Mouse (Mus musculus): ENCODE measurements around the gene Edn2. TPM values are rescaled to one million over a fixed set of nuclear protein-coding genes. Genes with fewer than 3 reads are reported as not detected.

The Edn2 gene
- polyA plus RNA-seq, 1 experiment, result 0.42 TPM

- no peak overlapping the region for H3K27ac ChIP-seq (ENCODE audit: insufficient read depth, low read length)
- no peaks in the 10 kb centered on the region for H3K27me3 ChIP-seq (ENCODE audit: control insufficient read depth, insufficient read depth, low read length, poor library complexity, severe bottlenecking)
- no peak overlapping the region for H3K9ac ChIP-seq (ENCODE audit: low read depth, poor library complexity, severe bottlenecking)
- no peaks in the 10 kb centered on the region for H3K36me3 ChIP-seq (ENCODE audit: control insufficient read depth, insufficient read depth, low read length, poor library complexity, severe bottlenecking)
- H3K9me3 ChIP-seq (replicated peaks; ENCODE audit: control insufficient read depth, insufficient read depth, low read length, poor library complexity, severe bottlenecking), result no peaks in the 10 kb centered on the region
- no peaks in the 10 kb centered on the region for H3K4me1 ChIP-seq (ENCODE audit: control insufficient read depth, insufficient read depth, low read length)
- no peak overlapping the region for H3K4me3 ChIP-seq (ENCODE audit: low read depth, low read length)
- TF ChIP-seq CTCF (IDR thresholded peaks at IDR 0.05; ENCODE audit: low read depth, low read length), result no peak
- no peak for TF ChIP-seq POLR2A (IDR thresholded peaks at IDR 0.05; ENCODE audit: insufficient read depth, low read length)
- no peak for TF ChIP-seq EP300 (IDR thresholded peaks at IDR 0.05; ENCODE audit: insufficient read depth, low read depth, low read length)
Observed at GRCm38 (mm10) chr4:120200551-120201266, 39.7 kb downstream of the Edn2 start.

DNA sequence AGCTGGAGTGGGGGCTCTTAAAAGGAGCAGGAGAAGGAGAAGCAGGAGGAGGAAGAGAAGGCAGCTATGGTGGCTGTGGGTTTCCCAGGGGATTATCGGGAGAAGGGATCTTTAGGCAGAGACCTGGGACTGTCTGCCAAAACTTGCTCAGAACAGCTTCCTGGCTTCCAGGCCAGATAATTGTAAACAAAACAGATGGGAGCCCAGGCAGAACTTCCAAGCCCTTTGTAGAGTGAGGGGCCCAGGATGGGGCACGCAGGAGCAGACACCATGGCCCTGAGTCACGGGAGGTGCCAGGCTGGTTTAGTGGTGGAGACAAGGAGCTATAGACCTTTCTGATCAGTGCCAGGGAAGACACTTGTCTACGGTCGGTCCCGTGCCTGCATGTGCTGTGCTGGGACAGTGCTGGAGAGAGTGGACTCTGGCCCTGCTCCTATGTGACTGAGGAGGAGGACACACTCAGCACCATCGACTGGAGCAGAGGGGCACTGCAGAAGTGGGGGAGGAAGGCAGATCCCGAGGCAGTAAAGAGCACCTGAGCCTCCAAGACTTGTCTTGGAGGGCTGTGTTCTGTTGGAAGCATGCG, 43.4 kb downstream of the Edn2 start:
- H3K9ac ChIP-seq (ENCODE audit: low read depth, poor library complexity, severe bottlenecking), result no peak overlapping the region
- no peak overlapping the region for H3K4me3 ChIP-seq (ENCODE audit: low read depth, low read length)
- TF ChIP-seq CTCF (IDR thresholded peaks at IDR 0.05; ENCODE audit: low read depth, low read length) (no peak), POLR2A (IDR thresholded peaks at IDR 0.05; ENCODE audit: insufficient read depth, low read length) (no peak), EP300 (IDR thresholded peaks at IDR 0.05; ENCODE audit: insufficient read depth, low read depth, low read length) (no peak)
- H3K27ac ChIP-seq (ENCODE audit: insufficient read depth, low read length), result no peak overlapping the region
- no peaks in the 10 kb centered on the region for H3K36me3 ChIP-seq (ENCODE audit: control insufficient read depth, insufficient read depth, low read length, poor library complexity, severe bottlenecking)
- no peaks in the 10 kb centered on the region for H3K27me3 ChIP-seq (ENCODE audit: control insufficient read depth, insufficient read depth, low read length, poor library complexity, severe bottlenecking)
- H3K4me1 ChIP-seq (ENCODE audit: control insufficient read depth, insufficient read depth, low read length), result no peaks in the 10 kb centered on the region
- H3K9me3 ChIP-seq (replicated peaks; ENCODE audit: control insufficient read depth, insufficient read depth, low read length, poor library complexity, severe bottlenecking), result no peaks in the 10 kb centered on the region

GRCm38 (mm10) chr4:120206471-120206891, 45.5 kb downstream of the Edn2 start:
- TF ChIP-seq POLR2A (IDR thresholded peaks at IDR 0.05; ENCODE audit: insufficient read depth, low read length), result no peak
- TF ChIP-seq EP300 (IDR thresholded peaks at IDR 0.05; ENCODE audit: insufficient read depth, low read depth, low read length), result no peak
- TF ChIP-seq CTCF (IDR thresholded peaks at IDR 0.05; ENCODE audit: low read depth, low read length), result no peak
- H3K27me3 ChIP-seq (ENCODE audit: control insufficient read depth, insufficient read depth, low read length, poor library complexity, severe bottlenecking), result no peaks in the 10 kb centered on the region
- H3K9ac ChIP-seq (ENCODE audit: low read depth, poor library complexity, severe bottlenecking), result no peak overlapping the region
- no peaks in the 10 kb centered on the region for H3K4me1 ChIP-seq (ENCODE audit: control insufficient read depth, insufficient read depth, low read length)
- H3K9me3 ChIP-seq (replicated peaks; ENCODE audit: control insufficient read depth, insufficient read depth, low read length, poor library complexity, severe bottlenecking), result no peaks in the 10 kb centered on the region
- no peak overlapping the region for H3K4me3 ChIP-seq (ENCODE audit: low read depth, low read length)
- no peaks in the 10 kb centered on the region for H3K36me3 ChIP-seq (ENCODE audit: control insufficient read depth, insufficient read depth, low read length, poor library complexity, severe bottlenecking)
- no peak overlapping the region for H3K27ac ChIP-seq (ENCODE audit: insufficient read depth, low read length)

GRCm38 (mm10) chr4:120212080-120212479, 51.1 kb downstream of the Edn2 start:
- H3K4me3 ChIP-seq (ENCODE audit: low read depth, low read length), result no peak overlapping the region
- no peaks in the 10 kb centered on the region for H3K27me3 ChIP-seq (ENCODE audit: control insufficient read depth, insufficient read depth, low read length, poor library complexity, severe bottlenecking)
- TF ChIP-seq CTCF (IDR thresholded peaks at IDR 0.05; ENCODE audit: low read depth, low read length) (no peak), POLR2A (IDR thresholded peaks at IDR 0.05; ENCODE audit: insufficient read depth, low read length) (no peak)
- H3K4me1 ChIP-seq (ENCODE audit: control insufficient read depth, insufficient read depth, low read length), result peaks cover 5% of the 10 kb centered on the region
- no peaks in the 10 kb centered on the region for H3K9me3 ChIP-seq (replicated peaks; ENCODE audit: control insufficient read depth, insufficient read depth, low read length, poor library complexity, severe bottlenecking)
- no peaks in the 10 kb centered on the region for H3K36me3 ChIP-seq (ENCODE audit: control insufficient read depth, insufficient read depth, low read length, poor library complexity, severe bottlenecking)
- H3K27ac ChIP-seq (ENCODE audit: insufficient read depth, low read length), result no peak overlapping the region
- H3K9ac ChIP-seq (ENCODE audit: low read depth, poor library complexity, severe bottlenecking), result no peak overlapping the region

- no peaks in the 10 kb centered on the region for H3K9me3 ChIP-seq (replicated peaks; ENCODE audit: control insufficient read depth, insufficient read depth, low read length, poor library complexity, severe bottlenecking)
- H3K27ac ChIP-seq (ENCODE audit: insufficient read depth, low read length), result no peak overlapping the region
- H3K4me1 ChIP-seq (ENCODE audit: control insufficient read depth, insufficient read depth, low read length), result peaks cover 5% of the 10 kb centered on the region
- no peaks in the 10 kb centered on the region for H3K36me3 ChIP-seq (ENCODE audit: control insufficient read depth, insufficient read depth, low read length, poor library complexity, severe bottlenecking)
- no peak overlapping the region for H3K4me3 ChIP-seq (ENCODE audit: low read depth, low read length)
- TF ChIP-seq EP300 (IDR thresholded peaks at IDR 0.05; ENCODE audit: insufficient read depth, low read depth, low read length) (no peak), CTCF (IDR thresholded peaks at IDR 0.05; ENCODE audit: low read depth, low read length) (no peak)
- no peaks in the 10 kb centered on the region for H3K27me3 ChIP-seq (ENCODE audit: control insufficient read depth, insufficient read depth, low read length, poor library complexity, severe bottlenecking)
- H3K9ac ChIP-seq (ENCODE audit: low read depth, poor library complexity, severe bottlenecking), result no peak overlapping the region
Observed at GRCm38 (mm10) chr4:120212812-120213211, 51.8 kb downstream of the Edn2 start.

DNA sequence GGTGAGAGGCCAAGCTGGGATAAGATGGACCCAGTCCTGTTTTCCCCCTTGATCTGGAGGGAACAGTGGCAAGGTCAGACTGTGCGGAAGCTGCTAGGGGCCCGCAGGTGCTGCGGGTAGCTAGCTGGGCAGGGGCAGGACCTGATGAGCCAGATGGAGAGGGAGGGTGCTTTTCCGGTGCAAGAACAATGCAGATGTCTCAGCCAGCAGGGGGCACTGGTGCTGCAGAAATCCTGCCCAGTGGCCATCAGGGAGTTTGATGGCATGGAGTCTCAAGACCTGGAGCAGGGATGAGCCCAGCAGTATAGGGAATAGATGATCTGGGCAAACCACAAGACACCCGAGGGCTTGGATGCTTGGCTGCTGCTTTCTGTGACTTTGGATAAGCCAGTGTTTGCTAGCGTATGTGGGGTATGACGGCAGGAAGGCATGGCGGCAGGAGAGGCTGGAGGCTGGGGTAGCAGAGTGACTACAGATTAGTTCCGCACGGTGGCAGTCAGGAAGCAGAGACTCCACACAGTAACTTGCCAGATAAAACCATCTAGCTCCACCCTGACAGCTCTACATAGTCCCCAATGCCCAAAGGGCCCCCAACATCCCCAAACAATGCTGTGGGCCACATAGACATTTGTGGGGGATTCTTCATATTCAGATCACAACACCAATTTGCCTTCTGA, 55.0 kb downstream of the Edn2 start:
- no peak overlapping the region for H3K9ac ChIP-seq (ENCODE audit: low read depth, poor library complexity, severe bottlenecking)
- no peaks in the 10 kb centered on the region for H3K27me3 ChIP-seq (ENCODE audit: control insufficient read depth, insufficient read depth, low read length, poor library complexity, severe bottlenecking)
- H3K4me3 ChIP-seq (ENCODE audit: low read depth, low read length), result no peak overlapping the region
- H3K36me3 ChIP-seq (ENCODE audit: control insufficient read depth, insufficient read depth, low read length, poor library complexity, severe bottlenecking), result no peaks in the 10 kb centered on the region
- peaks cover 5% of the 10 kb centered on the region for H3K4me1 ChIP-seq (ENCODE audit: control insufficient read depth, insufficient read depth, low read length)
- TF ChIP-seq POLR2A (IDR thresholded peaks at IDR 0.05; ENCODE audit: insufficient read depth, low read length), result no peak
- TF ChIP-seq CTCF (IDR thresholded peaks at IDR 0.05; ENCODE audit: low read depth, low read length), result peak; percentile 85
- no peak overlapping the region for H3K27ac ChIP-seq (ENCODE audit: insufficient read depth, low read length)
- H3K9me3 ChIP-seq (replicated peaks; ENCODE audit: control insufficient read depth, insufficient read depth, low read length, poor library complexity, severe bottlenecking), result no peaks in the 10 kb centered on the region
